Mouse (Mus musculus) hindbrain, embryonic 10.5 days (tissue): ENCODE measurements around the gene Ccne1. TPM values are rescaled to one million over a fixed set of nuclear protein-coding genes. Genes with fewer than 3 reads are reported as not detected.
"Not testable (repeated sequence)": the region's sequence is repeated elsewhere in the genome, so short reads cannot be mapped to it uniquely, and the experiment has no call there.

Source experiments
- DNase-seq: peaks from one replicate; pipeline ENCODE4 v3.0.0-alpha.2; 2017; ENCODE audit warnings: low spot score
- H3K27ac ChIP-seq: fragments of 300-500 bp; sonication (generic); 2 replicates; pipeline ENCODE4 v1.5.1; 2016; ENCODE audit warnings: mild to moderate bottlenecking, moderate library complexity
- H3K27me3 ChIP-seq: fragments of 300-500 bp; sonication (generic); 2 replicates; pipeline ENCODE4 v1.6.1; 2016; ENCODE audit warnings: mild to moderate bottlenecking; ENCODE audit not compliant: poor library complexity, insufficient read depth, severe bottlenecking
- H3K36me3 ChIP-seq: fragments of 300-500 bp; sonication (generic); 2 replicates; pipeline ENCODE4 v1.6.1; 2016; ENCODE audit warnings: mild to moderate bottlenecking, moderate library complexity
- H3K4me1 ChIP-seq: fragments of 300-500 bp; sonication (generic); replicated peaks from 2 replicates; pipeline ENCODE4 v1.6.1; 2016; ENCODE audit warnings: mild to moderate bottlenecking
- H3K4me3 ChIP-seq: fragments of 300-500 bp; sonication (generic); 2 replicates; pipeline ENCODE4 v1.5.1; 2016; ENCODE audit warnings: mild to moderate bottlenecking, moderate library complexity
- H3K9me3 ChIP-seq: fragments of 300-500 bp; sonication (generic); 2 replicates; pipeline ENCODE4 v1.6.1; 2016; ENCODE audit warnings: mild to moderate bottlenecking, moderate library complexity
- WGBS: fragments of 180-500 bp; shearing (Covaris S2); methylation state at CpG from one replicate; pipeline ENCODE4 v1.1.7; 2016; 5-methylcytosine and 5-hydroxymethylcytosine counted together
- polyA plus RNA-seq: library from polyadenylated mRNA; unstranded; fragments of >200 nt; fragmentation: Nextera tagmentation; extraction: Ambion mirVana; gene quantifications from 2 replicates; pipeline ENCODE4 v1.2.1, GENCODE M21; 2016

Gene Ccne1
- 66.1 and 92.1 TPM in 2 replicates for polyA plus RNA-seq

DNA sequence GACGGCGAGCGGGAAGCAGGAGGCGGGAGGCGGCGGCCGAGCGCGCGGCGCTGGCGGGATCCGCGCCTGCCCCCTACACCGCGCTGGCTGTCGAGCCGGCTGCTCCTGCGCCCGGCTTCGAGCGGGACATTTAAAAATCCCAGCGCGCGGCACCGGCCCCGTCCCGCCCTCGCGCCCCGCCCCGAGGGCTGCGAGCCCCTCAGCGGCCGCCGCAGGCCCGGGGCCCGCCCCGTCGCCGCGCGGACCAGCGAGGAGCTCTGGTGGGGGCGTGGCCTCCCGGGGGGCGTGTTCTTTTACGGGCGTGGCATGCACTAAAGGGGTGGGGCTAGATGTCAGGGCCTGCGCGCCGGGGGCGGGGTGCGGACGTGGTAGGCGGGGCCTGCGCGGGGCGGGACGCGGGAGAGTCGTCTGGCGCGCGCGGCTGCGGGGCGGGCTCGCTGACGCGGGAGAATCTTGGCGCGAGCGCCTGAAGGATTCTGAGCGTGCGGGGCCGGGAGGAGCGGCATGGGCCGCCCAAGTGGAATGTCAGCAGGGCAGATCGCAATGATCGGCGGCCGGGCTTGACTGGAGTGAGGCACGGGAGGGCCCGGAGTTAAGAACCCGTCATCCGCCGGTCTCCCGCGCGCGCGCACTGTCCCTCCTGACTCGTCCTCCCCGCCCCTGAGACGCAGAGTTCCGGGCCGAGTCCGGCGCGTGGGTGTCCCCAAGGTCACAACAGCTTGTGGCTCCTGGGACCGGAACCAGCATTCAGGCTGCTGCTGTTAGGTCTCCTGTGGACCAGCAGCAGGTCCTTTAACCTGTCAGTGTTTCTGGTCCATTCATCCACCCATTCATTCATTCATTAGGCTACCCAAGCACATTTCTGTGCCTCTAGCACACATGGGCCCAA, at the start of gene Ccne1:
Ccne1 (minus strand) TSS at position 164 of the 889 bp plus-strand sequence.
- Histone ChIP-seq H3K27ac (peak within 1 kb of the TSS; percentile 94), H3K27me3 (peaks cover 10% of the 10 kb centered on the region), H3K9me3 (no peaks in the 10 kb centered on the region), H3K36me3 (peaks cover 21% of the 10 kb centered on the region), H3K4me1 (peaks cover 52% of the 10 kb centered on the region), H3K4me3 (peak within 1 kb of the TSS; percentile 90)
- peak; percentile 99 for DNase-seq
- WGBS = under 1% methylated on average over 102 of the region's 102 CpGs

DNA sequence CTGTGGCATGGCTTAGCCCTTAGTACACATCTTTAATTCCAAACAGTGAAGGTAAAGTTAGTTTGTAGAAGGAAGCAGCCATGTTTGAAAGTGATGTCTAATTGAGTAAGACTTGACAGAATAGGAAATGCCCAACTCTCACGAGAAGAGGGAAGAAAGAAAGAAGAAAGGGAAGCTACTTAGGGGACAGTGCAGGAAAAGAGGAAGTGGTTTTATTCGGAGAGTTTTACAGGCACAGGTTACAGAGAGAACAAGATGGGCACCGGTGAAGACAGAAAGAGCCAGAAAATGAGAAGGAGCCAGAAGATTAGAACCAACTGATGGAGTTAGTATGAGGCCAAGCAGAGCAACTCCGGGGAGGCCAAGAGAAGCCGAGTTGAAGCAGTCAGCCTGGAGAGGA, 48.5 kb upstream of the Ccne1 start:
- no peaks in the 10 kb centered on the region for H3K27me3 ChIP-seq
- no peaks in the 10 kb centered on the region for H3K9me3 ChIP-seq
- DNase-seq = no peak
- 89% methylated on average over 5 of the region's 5 CpGs for WGBS
- no peak overlapping the region for H3K27ac ChIP-seq
- no peaks in the 10 kb centered on the region for H3K4me1 ChIP-seq
- no peak overlapping the region for H3K4me3 ChIP-seq
- H3K36me3 ChIP-seq = no peaks in the 10 kb centered on the region

DNA sequence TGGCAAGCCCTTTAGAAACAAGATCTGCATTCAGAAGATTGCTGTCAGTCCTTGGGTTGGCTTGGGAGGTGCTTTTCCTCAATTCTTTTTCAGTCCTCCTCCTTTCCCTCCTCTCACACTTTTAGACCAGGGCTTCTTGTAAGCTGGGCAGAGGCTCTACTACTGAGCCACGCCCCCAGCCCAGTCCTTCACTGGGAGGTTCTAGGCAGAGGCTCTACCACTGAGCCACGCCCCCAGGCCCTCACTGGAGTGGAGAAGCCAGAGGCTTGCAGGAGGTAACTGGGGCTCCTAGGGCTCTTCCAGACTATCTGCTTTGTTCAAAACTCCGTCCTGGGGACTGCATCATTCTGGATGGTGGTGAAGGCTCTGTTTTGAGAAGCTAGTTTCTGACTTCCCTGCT, 45.2 kb upstream of the Ccne1 start:
- H3K9me3 ChIP-seq = peaks cover 2% of the 10 kb centered on the region; the same call in 1 of the 2 replicates
- no peak for DNase-seq
- no peaks in the 10 kb centered on the region for H3K36me3 ChIP-seq
- 80% methylated on average over 3 of the region's 3 CpGs for WGBS
- no peaks in the 10 kb centered on the region for H3K27me3 ChIP-seq
- no peaks in the 10 kb centered on the region for H3K4me1 ChIP-seq
- H3K4me3 ChIP-seq = no peak overlapping the region
- no peak overlapping the region for H3K27ac ChIP-seq

DNA sequence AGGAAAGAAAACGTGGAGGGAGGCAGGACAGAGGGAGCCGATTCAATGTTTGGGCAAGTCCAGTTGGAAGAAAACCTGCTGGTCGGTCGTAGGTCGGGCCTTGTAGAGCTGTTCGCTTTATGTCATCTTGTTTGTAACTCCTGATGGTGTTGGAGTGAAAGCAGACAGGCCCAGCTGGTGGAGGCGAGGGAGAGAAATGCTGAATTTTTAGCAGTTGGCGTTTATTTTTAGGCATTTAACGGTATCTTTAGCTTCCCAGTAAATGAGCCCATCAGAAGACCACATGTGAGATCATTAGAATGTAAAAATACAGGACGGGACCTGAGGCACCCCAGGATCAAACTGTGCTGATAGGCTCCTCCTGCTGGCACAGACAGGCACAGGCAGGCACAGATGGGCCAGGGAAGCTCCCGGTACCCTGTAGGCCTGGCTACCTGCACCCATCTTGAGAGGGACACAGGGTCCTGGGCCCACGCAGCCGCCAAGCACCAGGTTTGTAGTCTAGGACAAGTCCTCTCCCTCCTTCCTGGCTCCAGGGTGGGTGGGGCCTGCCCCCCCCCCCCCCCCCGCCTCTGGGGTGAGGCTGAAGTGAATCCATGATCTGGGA, 44.5 kb upstream of the Ccne1 start:
- 71% methylated on average over 14 of the region's 14 CpGs for WGBS
- no peaks in the 10 kb centered on the region for H3K36me3 ChIP-seq
- H3K27me3 ChIP-seq = no peaks in the 10 kb centered on the region
- H3K4me1 ChIP-seq = no peaks in the 10 kb centered on the region
- DNase-seq = no peak
- H3K27ac ChIP-seq = no peak overlapping the region
- H3K9me3 ChIP-seq = peaks cover 5% of the 10 kb centered on the region; the same call in 1 of the 2 replicates
- no peak overlapping the region for H3K4me3 ChIP-seq

DNA sequence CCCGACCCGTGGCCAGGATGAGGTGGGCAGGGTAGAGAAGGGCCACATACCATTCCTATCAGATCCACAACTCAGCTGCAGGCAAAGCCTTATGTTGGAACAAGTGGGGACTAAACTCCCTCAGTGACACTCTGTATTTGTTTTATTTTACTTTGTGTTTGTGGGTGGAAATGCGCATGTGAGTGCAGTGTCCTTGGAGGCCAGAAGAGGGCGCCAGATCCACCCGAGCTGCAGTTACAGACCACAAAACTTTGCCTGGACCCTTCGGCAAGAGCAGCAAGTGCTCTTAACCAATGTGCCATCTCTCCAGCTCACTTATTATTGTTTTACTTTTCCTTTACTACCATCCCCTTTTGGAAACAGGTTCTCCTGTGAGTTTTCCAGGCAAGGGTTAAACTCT, 40.1 kb upstream of the Ccne1 start:
- no peak for DNase-seq
- H3K9me3 ChIP-seq = peaks cover 5% of the 10 kb centered on the region; the same call in 1 of the 2 replicates
- WGBS = 89% methylated on average over 6 of the region's 6 CpGs
- no peak overlapping the region for H3K27ac ChIP-seq
- no peaks in the 10 kb centered on the region for H3K36me3 ChIP-seq
- no peak overlapping the region for H3K4me3 ChIP-seq
- no peaks in the 10 kb centered on the region for H3K27me3 ChIP-seq
- H3K4me1 ChIP-seq = peaks cover 9% of the 10 kb centered on the region; the same call in 1 of the 2 replicates

DNA sequence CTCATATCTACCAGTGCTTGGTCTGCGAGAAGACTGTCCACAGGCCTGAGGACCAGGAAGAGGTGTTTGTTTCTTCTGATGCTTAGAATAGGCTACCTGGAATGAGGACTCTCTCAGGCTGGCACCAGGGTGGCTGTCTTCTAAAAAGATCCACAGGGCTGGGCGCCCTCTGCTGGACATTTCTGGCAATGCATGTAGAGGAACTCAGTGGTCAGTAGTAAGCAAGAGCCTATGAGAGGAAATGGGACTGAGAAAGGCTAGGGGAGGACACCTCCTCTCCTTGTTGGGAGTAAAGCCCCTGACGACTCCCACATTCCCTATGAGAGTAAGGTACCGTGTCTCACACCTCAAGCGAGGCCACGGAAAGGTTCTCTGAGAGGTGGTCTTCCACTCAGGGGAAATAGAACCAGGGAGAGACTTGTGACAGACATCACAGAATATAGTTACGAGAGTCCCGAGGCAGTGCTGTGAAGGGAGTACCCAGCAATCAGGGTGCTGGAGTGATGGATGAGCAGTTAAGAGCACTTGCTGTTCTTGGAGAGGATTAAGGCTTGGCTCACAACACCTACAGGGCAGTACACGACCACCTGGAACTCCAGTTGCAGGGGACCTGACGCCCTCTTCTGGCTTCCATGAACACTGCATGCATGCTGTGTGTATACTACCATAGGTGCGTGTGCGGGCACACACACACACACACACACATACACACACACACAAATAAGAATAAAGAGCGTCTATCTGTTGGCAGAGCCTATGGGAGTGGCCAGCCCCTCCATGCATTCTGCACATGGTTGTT, 34.6 kb upstream of the Ccne1 start:
- Histone ChIP-seq H3K36me3 (no peaks in the 10 kb centered on the region), H3K4me1 (peaks cover 9% of the 10 kb centered on the region), H3K27me3 (no peaks in the 10 kb centered on the region), H3K9me3 (no peaks in the 10 kb centered on the region), H3K4me3 (no peak overlapping the region), H3K27ac (no peak overlapping the region)
- WGBS = 67% methylated on average over 13 of the region's 13 CpGs
- peak; percentile 90 for DNase-seq

DNA sequence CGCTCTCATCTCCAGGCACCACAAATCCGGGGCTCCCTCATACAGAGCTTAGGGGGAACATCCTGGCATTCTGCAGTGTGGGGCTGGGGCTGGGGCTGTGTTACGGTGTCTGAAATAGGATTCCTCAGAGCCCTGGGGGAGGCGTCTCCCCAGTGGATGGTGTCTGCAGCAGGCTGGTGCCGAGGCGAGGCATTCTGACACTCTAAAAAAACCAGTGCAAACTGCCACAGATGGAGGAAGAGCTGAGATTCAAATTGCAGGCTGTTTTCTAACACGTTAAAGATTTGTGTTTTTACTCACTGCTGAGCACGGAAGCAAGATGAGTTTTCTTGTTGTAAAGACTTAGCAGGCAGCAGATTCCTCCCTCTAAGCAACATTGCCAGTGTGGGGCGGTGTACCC, 33.0 kb upstream of the Ccne1 start:
- Histone ChIP-seq H3K27me3 (no peaks in the 10 kb centered on the region), H3K4me3 (no peak overlapping the region), H3K9me3 (no peaks in the 10 kb centered on the region), H3K4me1 (peaks cover 9% of the 10 kb centered on the region), H3K36me3 (no peaks in the 10 kb centered on the region), H3K27ac (no peak overlapping the region)
- DNase-seq = no peak
- WGBS = 54% methylated on average over 9 of the region's 9 CpGs

DNA sequence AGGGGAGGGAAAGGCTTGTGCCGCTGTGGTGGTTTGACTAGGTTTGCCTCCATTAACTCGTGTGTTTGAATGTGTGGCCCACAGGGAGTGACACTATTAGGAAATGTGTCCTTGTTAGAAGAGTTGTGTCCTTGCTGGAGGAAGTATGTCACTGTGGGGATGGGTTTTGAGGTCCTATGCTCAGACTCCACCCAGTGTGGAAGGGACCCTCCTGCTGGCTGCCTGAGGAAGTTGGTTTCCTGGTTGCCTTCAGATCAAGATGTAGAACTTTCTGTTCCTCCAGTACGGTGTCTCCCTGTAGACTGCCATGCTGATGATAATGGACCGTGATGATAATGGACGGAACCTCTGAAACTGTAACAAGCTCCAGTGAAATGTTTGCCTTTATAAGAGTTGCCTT, 27.1 kb upstream of the Ccne1 start:
- no peaks in the 10 kb centered on the region for H3K36me3 ChIP-seq
- no peak for DNase-seq
- no peak overlapping the region for H3K4me3 ChIP-seq
- 91% methylated on average over 5 of the region's 5 CpGs for WGBS
- H3K4me1 ChIP-seq = peaks cover 10% of the 10 kb centered on the region
- H3K9me3 ChIP-seq = no peaks in the 10 kb centered on the region
- no peaks in the 10 kb centered on the region for H3K27me3 ChIP-seq
- H3K27ac ChIP-seq = no peak overlapping the region

DNA sequence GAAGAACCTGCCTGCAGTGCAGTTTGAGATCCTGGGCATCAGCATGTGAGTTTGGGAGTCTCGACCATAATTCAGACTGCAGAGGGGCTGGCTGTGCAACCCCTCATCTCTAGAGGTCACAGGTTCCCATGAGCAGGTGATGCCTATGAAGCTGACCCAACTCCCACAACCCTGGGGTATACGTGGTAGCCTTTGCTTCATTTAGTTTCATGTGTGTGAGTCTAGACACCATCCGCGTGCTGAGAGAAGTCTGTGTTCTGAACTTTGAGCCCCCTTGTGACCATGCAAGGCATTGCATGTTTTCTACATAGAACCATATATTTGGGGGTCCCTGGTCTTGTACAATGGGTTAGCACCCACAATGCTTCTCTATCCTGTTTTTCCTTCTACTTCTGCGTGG, 23.9 kb upstream of the Ccne1 start:
- Histone ChIP-seq H3K4me1 (peaks cover 10% of the 10 kb centered on the region), H3K4me3 (no peak overlapping the region), H3K9me3 (no peaks in the 10 kb centered on the region), H3K27ac (no peak overlapping the region), H3K27me3 (no peaks in the 10 kb centered on the region), H3K36me3 (no peaks in the 10 kb centered on the region)
- peak; percentile 50 for DNase-seq
- 39% methylated on average over 5 of the region's 5 CpGs for WGBS

DNA sequence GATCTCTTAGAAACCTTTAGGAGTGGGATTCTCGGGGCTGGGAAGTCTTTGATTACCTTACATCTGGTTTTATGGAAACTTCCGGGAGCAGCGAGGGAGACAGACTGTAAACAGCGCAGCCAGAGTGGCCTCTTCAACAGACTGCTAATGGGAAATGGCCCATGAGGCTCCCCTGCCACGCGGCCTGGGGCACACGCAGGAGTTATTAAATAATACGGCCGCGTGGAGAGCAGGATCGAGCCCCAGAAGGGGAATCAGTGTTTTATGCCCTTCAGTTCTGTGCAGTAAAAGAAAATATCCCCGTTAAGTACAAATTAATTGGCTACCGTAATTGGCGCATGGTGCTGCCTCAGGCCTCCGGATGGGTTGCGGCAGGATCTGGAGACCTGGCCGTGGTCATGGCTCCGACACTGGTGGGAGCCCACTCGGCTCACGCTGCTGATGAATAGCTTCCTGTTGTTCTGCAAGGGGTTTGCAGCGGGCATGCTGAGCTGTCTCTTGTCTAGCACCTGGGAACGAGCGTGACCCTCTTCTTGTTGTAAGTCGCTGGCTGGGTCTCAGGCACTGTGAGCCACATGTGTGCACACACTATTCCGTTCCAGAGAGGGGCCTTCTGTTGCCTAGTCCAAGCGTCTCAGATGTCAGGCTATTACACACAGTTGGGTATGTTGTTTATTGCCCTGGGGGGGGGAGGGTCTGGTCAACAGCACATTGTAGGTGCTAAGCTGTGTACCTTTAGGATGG, 22.8 kb upstream of the Ccne1 start:
- Histone ChIP-seq H3K27ac (no peak overlapping the region), H3K27me3 (no peaks in the 10 kb centered on the region), H3K9me3 (no peaks in the 10 kb centered on the region), H3K4me1 (peaks cover 13% of the 10 kb centered on the region), H3K36me3 (no peaks in the 10 kb centered on the region), H3K4me3 (no peak overlapping the region)
- 75% methylated on average over 26 of the region's 26 CpGs for WGBS
- no peak for DNase-seq

DNA sequence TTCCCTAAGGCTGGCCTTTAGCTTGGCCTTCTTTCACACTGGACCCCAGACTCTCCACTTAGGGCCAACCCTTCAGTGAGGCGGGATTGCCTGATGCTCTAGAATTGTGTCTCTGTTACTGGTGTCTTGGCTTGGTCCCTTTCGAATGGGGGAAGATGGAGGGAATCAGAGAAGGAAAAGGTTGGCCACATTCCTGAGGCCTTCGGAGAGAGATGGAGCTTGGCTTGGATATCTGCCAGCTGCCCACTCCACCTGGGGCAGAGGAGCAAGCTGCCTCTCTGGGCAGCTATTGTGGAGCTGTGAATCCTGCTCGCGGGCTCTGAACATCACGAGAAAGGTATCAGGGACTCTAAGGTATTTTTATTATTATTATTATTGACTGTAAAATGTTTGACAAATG, 22.2 kb upstream of the Ccne1 start:
- H3K4me3 ChIP-seq = no peak overlapping the region
- H3K27me3 ChIP-seq = no peaks in the 10 kb centered on the region
- 93% methylated on average over 6 of the region's 6 CpGs for WGBS
- H3K36me3 ChIP-seq = no peaks in the 10 kb centered on the region
- DNase-seq = no peak
- no peak overlapping the region for H3K27ac ChIP-seq
- peaks cover 13% of the 10 kb centered on the region for H3K4me1 ChIP-seq
- no peaks in the 10 kb centered on the region for H3K9me3 ChIP-seq

DNA sequence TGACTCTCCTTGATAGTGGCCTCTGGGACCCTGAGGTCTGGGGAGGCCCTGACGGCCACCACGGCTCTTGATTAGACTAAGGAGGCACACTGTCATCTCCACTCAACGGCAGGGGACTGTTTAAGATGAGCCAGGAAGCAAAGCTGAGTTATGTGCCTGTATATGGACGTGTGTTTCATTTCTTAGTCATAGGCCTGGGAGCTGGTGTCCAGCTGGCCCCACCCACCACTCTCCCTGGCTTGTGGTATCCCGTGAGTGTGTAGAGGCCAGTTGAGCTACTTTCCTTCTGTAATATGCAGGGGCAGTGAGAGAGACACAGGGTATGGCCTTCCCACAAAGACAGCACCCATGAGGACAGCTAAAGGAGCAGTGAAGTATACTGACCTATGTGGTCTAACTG, 20.9 kb upstream of the Ccne1 start:
- not testable (repeated sequence) for H3K27ac ChIP-seq, H3K4me3 ChIP-seq, H3K36me3 ChIP-seq, H3K27me3 ChIP-seq, H3K9me3 ChIP-seq, DNase-seq
- WGBS = 72% methylated on average over 5 of the region's 5 CpGs
- H3K4me1 ChIP-seq = peaks cover 13% of the 10 kb centered on the region
